Mouse (Mus musculus) G1E (cell line): ENCODE data around the gene P3h4. TPM values are rescaled to one million over a fixed set of nuclear protein-coding genes. Genes with fewer than 3 reads are reported as not detected.

Experiments used
- ATAC-seq: 2 replicates; pipeline ENCODE4 v1.8.0; 2016; ENCODE audit warnings: mild to moderate bottlenecking; ENCODE audit not compliant: insufficient number of reproducible peaks, poor library complexity, low FRiP score, severe bottlenecking; ENCODE audit errors: extremely low read depth
- DNase-seq: peaks from one replicate; pipeline ENCODE4 v3.0.0; 2012; ENCODE audit warnings: low spot score
- H3K27me3 ChIP-seq: 2 replicates; pipeline ENCODE4 v1.6.1; 2012; ENCODE audit warnings: mild to moderate bottlenecking, low read length, inconsistent platforms; ENCODE audit not compliant: insufficient read depth
- H3K36me3 ChIP-seq: replicated peaks from 2 replicates; pipeline ENCODE3; 2012; ENCODE audit warnings: mild to moderate bottlenecking, inconsistent platforms
- H3K4me1 ChIP-seq: 2 replicates; pipeline ENCODE4 v1.6.1; 2012; ENCODE audit warnings: low read depth, low read length, inconsistent platforms, mixed read lengths; ENCODE audit not compliant: insufficient read depth
- H3K4me3 ChIP-seq: 2 replicates; pipeline ENCODE4 v1.5.1; 2012; ENCODE audit warnings: low read depth, mild to moderate bottlenecking, inconsistent platforms, low read length, moderate library complexity, mixed read lengths
- H3K9me3 ChIP-seq: replicated peaks from 2 replicates; pipeline ENCODE4 v1.6.1; 2012; ENCODE audit warnings: inconsistent platforms
- CTCF ChIP-seq: IDR thresholded peaks from 2 replicates; pipeline ENCODE4 v1.5.1; 2012; ENCODE audit warnings: low read depth, low read length, inconsistent platforms, mixed read lengths
- GATA1 ChIP-seq: IDR thresholded peaks from 2 replicates; pipeline ENCODE4 v1.6.1; 2012; ENCODE audit warnings: borderline replicate concordance, low read length, inconsistent platforms, mixed read lengths
- GATA2 ChIP-seq: IDR thresholded peaks from 2 replicates; pipeline ENCODE4 v1.6.1; 2012; ENCODE audit warnings: low read depth, low read length, inconsistent platforms, borderline replicate concordance
- POLR2AphosphoS5 ChIP-seq: IDR thresholded peaks from 2 replicates; pipeline ENCODE4 v1.6.1; 2012; ENCODE audit warnings: low read depth, low read length, inconsistent platforms; ENCODE audit not compliant: insufficient replicate concordance
- TAL1 ChIP-seq: conservative IDR thresholded peaks from 2 replicates; pipeline ENCODE4 v1.6.1; 2012; ENCODE audit warnings: low read depth, low read length, inconsistent platforms, mixed read lengths
- polyA plus RNA-seq: library from polyadenylated mRNA; stranded (reverse); fragments of >175 nt; gene quantifications from 2 replicates; pipeline ENCODE4 v1.2.3, GENCODE M21; 2012
- total RNA-seq, 2 experiments: library from RNA; stranded (forward) in 1 of 2; stranded (reverse) in 1 of 2; fragments of 200-1000 nt in 1 of 2; fragments of >200 nt in 1 of 2; fragmentation: Nextera tagmentation in 1 of 2; gene quantifications; 2 replicates each; pipeline ENCODE4 v1.2.3; 2014 to 2017

P3h4 gene
- total RNA-seq (2014; fragmentation: Nextera tagmentation) (not detected in 2 replicates), total RNA-seq (2017) (0.06 TPM in 1 of 2 replicates, not detected in the other), polyA plus RNA-seq (not detected in 2 replicates)

DNA sequence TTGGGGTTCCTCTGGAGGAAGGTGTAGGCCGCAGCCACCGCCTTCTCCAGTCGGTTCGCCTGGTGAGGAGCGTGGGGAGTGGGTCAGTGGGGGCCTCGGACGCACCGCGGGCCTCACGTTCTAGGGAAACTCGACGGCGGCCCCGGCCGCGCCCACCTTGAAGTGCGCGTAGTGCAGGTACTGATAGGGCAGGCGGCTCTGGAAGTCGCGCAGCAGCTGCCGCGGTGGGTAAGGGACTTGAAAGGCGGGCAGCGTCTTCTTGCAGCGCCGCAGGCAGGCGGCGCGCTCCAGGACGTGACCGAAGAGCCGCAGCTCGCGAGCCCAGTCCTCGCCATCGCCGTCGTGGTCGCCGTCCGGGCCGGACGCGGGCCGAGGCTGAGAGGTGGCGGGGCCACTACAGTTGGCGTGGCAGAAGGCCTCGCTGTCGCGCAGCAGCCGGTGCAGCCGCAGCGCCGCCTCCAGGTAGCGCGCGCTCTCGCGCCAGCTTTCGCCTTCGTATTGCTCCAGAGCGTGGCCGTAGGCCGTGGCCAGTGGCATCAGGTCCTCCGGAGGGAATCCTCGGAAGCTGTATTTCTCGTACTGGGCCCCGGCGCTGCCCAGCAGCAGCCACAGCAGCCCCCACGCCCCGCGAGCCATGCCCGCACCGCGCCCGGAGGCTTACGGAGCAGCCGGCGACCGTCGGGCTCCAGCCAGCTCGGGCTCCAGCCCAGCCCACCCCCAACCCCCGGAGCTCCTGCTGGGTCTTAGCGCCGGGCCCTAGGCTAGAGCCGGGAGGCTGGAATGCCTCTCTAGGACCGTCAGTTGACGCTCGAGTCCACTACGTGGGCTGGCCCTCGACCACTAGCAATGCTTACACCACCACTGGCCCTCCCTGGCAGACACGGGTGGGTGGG, at the start of gene P3h4:
Gene P3h4 (minus strand): TSS at position 816 of the 893 bp plus-strand sequence.
- no peaks in the 10 kb centered on the region for H3K36me3 ChIP-seq
- DNase-seq (no peak), ATAC-seq (no peak)
- TF ChIP-seq GATA1 (no peak), GATA2 (no peak), TAL1 (no peak), POLR2AphosphoS5 (no peak), CTCF (no peak)
- H3K4me3 ChIP-seq, result no peak within 1 kb of the TSS
- no peaks in the 10 kb centered on the region; the same call in 1 of the 2 replicates for H3K4me1 ChIP-seq
- 0 out of 2 replicates have a peak, but pooled peaks cover 3% of the 10 kb centered on the region for H3K9me3 ChIP-seq
- H3K27me3 ChIP-seq, result peaks cover 41% of the 10 kb centered on the region; the same call in 1 of the 2 replicates

DNA sequence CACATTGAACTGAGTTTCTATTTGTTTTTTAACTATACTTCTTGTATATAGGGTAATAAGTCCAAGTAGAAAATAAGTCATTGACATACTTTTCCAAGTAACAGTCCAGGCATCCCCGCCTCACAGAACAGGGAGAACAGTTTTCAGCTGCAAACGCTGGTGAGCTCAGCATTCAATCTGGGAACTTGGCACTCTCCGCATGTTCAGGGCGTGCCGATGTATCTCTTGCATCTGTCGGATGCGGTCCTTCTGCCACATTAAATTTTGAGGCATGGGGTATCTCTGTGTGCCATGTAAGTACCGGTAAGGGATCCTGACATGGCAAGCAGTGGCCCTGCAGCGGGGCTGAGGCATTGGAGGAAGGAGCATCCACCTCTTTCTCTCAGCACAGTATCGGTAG, 48.1 kb upstream of the P3h4 start:
- Histone ChIP-seq H3K9me3 (no peaks in the 10 kb centered on the region), H3K4me3 (no peak overlapping the region), H3K36me3 (peaks cover 66% of the 10 kb centered on the region), H3K4me1 (peaks cover 43% of the 10 kb centered on the region), H3K27me3 (no peaks in the 10 kb centered on the region)
- no peak for ATAC-seq
- TF ChIP-seq GATA2 (no peak), GATA1 (no peak), CTCF (no peak), POLR2AphosphoS5 (no peak), TAL1 (no peak)
- DNase-seq, result no peak

DNA sequence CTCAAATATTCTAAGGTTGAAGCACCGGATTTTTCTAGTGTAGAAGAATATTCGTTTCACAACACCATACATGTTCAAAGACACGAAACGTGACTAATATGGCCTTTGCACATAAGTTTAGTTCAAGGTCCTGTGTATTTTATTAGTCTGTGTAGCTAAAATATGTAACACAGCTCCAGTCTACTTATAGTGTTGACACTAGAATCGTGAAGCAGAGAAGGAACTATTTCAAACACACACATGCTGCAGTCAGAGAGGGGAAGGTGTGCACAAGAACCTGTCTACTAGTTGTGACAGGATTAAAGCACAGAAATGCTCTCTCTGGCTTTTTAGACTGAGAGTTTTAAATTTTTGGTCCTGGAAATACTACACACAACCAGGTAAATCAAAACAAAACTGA, 43.1 kb upstream of the P3h4 start:
- ATAC-seq (no peak), DNase-seq (no peak)
- no peaks in the 10 kb centered on the region for H3K9me3 ChIP-seq
- H3K4me1 ChIP-seq, result peaks cover 5% of the 10 kb centered on the region
- TF ChIP-seq GATA1, result no peak
- no peak for TF ChIP-seq CTCF
- TF ChIP-seq TAL1, result no peak
- TF ChIP-seq GATA2, result no peak
- TF ChIP-seq POLR2AphosphoS5, result no peak
- H3K36me3 ChIP-seq, result peaks cover 62% of the 10 kb centered on the region
- H3K4me3 ChIP-seq, result no peak overlapping the region
- no peaks in the 10 kb centered on the region for H3K27me3 ChIP-seq

DNA sequence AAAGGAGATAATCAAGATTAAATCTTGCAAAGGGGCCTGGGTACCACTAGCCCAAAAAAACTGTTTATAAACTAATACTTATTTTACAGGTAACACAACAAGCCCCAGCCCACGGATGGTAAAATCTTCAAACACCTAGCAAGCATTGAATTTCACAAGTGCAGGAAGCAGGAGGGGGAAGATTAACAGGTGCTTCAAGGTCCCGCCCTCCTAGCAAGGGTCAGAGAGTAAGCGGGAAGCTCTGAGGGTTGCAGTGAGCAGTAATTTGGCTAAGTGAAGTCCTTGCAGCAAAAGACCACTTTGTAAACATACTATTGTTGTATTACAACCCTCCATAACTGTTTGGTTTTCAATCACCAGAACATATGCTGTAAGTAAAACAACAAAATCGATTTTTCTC, 42.6 kb upstream of the P3h4 start:
- ATAC-seq (no peak), DNase-seq (no peak)
- no peak for TF ChIP-seq GATA2
- TF ChIP-seq GATA1, result no peak
- no peak for TF ChIP-seq CTCF
- no peak for TF ChIP-seq POLR2AphosphoS5
- TF ChIP-seq TAL1, result no peak
- H3K36me3 ChIP-seq, result peaks cover 57% of the 10 kb centered on the region
- peaks cover 4% of the 10 kb centered on the region; the same call in 1 of the 2 replicates for H3K4me1 ChIP-seq
- no peaks in the 10 kb centered on the region for H3K9me3 ChIP-seq
- H3K4me3 ChIP-seq, result no peak overlapping the region
- H3K27me3 ChIP-seq, result no peaks in the 10 kb centered on the region

DNA sequence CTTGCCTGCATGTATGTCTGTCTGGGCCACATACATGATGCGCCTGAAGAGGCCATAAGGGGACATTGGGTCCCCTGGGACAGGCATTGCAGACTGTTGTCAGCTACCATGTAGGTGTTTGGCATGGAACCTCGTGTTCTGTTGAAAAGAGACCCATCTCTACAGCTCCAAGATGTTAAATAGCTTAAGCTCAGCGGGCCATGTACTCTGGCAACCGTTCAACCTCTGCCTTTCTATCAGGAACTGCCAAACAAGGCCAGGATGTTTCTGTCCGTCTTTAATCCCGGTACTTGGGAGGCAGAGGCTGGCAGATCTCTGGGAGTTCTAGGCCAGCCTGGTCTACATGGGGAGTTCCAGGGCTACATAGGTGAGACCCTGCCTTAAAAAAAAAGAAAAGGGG, 28.0 kb upstream of the P3h4 start:
- peaks cover 16% of the 10 kb centered on the region for H3K36me3 ChIP-seq
- TF ChIP-seq CTCF (no peak), POLR2AphosphoS5 (no peak), TAL1 (no peak)

DNA sequence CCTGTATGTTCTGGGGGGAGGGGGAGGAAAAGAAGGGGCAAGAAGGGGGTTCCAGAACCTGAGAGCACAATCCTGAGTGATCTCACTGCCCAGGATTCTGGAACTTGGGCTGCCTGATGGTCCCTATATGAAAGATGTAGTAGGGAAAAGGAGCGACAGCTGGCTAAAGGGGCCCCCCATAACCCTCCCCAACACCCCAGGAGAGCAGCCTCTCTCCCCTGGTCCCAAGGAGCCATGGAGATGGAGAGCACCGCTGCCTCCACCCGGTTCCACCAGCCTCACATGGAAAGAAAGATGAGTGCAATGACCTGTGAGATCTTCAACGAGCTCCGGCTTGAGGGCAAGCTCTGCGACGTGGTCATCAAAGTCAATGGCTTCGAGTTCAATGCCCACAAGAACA, 27.2 kb upstream of the P3h4 start, which contains the start of the genes Nt5c3b and Klhl10:
Gene Nt5c3b (minus strand): TSS at position 12 of the 400 bp plus-strand sequence.
Gene Klhl10 (plus strand): TSS at position 121 of the 400 bp plus-strand sequence.
- H3K36me3 ChIP-seq, result peaks cover 24% of the 10 kb centered on the region
- TF ChIP-seq GATA2 (no peak), CTCF (no peak), TAL1 (no peak), GATA1 (no peak), POLR2AphosphoS5 (no peak)
- peaks cover 18% of the 10 kb centered on the region for H3K4me1 ChIP-seq
- DNase-seq, result no peak
- H3K27me3 ChIP-seq, result 0 out of 2 replicates have a peak, but pooled peaks cover 3% of the 10 kb centered on the region
- no peaks in the 10 kb centered on the region for H3K9me3 ChIP-seq
- no peak for ATAC-seq
- peak within 1 kb of the TSS; percentile 78 for H3K4me3 ChIP-seq

More for the DNA sequence above, 28.0 kb upstream of the P3h4 start:
- no peak for DNase-seq
- Histone ChIP-seq H3K4me1 (peaks cover 18% of the 10 kb centered on the region), H3K4me3 (no peak overlapping the region), H3K9me3 (no peaks in the 10 kb centered on the region), H3K27me3 (0 out of 2 replicates have a peak, but pooled peaks cover 3% of the 10 kb centered on the region)
- no peak for ATAC-seq
